Mouse (Mus musculus) E14TG2a.4 (cell line): ENCODE results near the gene Cir1.

Experiments
- CTCF ChIP-seq: conservative IDR thresholded peaks from 2 replicates; pipeline ENCODE4 v1.5.1; 2014; ENCODE audit warnings: low read length
- POU5F1 ChIP-seq: IDR thresholded peaks from 2 replicates; pipeline ENCODE4 v1.6.1; 2014; ENCODE audit warnings: low read length, borderline replicate concordance

DNA sequence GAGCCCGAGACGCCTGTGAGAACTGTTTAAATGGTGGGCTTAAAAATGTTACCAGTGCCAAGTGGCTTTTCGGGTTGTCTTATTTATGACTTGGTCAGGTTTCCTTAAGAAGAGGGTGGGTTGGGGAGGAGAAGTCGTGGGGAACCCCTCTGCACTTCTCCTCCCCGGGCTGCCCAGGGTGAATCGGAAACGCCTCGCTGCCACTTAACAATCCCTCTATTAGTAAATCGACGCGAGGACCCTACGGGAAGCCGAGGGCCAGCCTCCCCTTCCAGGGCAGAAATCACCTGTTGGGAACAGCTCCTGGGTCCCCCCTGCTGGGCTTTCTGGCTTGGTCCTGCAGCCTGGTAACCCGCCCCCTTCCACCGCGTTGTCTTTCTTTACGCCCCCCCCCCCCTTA is 42.8 kb downstream of the Cir1 start:
- no peak for TF ChIP-seq CTCF
- TF ChIP-seq POU5F1: no peak
